Mouse (Mus musculus) bone marrow macrophage, adult 2 months (primary cell): ENCODE results near the gene Trim28. TPM values are rescaled to one million over a fixed set of nuclear protein-coding genes. Genes with fewer than 3 reads are reported as not detected.
"Not testable (repeated sequence)": the region's sequence is repeated elsewhere in the genome, so short reads cannot be mapped to it uniquely, and the experiment has no call there.

Experiments
- H3K27ac ChIP-seq: 2 replicates; pipeline ENCODE4 v1.5.1; 2012; ENCODE audit warnings: low read depth, low read length; ENCODE audit not compliant: insufficient read depth
- H3K4me1 ChIP-seq: 2 replicates; pipeline ENCODE4 v1.6.1; 2012; ENCODE audit warnings: low read length; ENCODE audit not compliant: control insufficient read depth, insufficient read depth
- H3K4me3 ChIP-seq: 2 replicates; pipeline ENCODE4 v1.5.1; 2012; ENCODE audit warnings: mild to moderate bottlenecking, low read length, moderate library complexity; ENCODE audit not compliant: insufficient read depth
- CTCF ChIP-seq: IDR thresholded peaks from 2 replicates; pipeline ENCODE4 v1.5.1; 2012; ENCODE audit warnings: low read depth, mild to moderate bottlenecking, low read length, moderate library complexity
- POLR2A ChIP-seq: IDR thresholded peaks from 2 replicates; pipeline ENCODE4 v1.6.1; 2012; ENCODE audit warnings: mild to moderate bottlenecking, low read depth, low read length, borderline replicate concordance
- polyA plus RNA-seq: library from polyadenylated mRNA; stranded (reverse); fragments of >200 nt; gene quantifications from 2 replicates; pipeline ENCODE4 v1.2.4, GENCODE M21; 2012; ENCODE audit not compliant: missing spikeins, insufficient read depth, insufficient read length

The Trim28 gene
- polyA plus RNA-seq, 1 experiment: 165 TPM

DNA sequence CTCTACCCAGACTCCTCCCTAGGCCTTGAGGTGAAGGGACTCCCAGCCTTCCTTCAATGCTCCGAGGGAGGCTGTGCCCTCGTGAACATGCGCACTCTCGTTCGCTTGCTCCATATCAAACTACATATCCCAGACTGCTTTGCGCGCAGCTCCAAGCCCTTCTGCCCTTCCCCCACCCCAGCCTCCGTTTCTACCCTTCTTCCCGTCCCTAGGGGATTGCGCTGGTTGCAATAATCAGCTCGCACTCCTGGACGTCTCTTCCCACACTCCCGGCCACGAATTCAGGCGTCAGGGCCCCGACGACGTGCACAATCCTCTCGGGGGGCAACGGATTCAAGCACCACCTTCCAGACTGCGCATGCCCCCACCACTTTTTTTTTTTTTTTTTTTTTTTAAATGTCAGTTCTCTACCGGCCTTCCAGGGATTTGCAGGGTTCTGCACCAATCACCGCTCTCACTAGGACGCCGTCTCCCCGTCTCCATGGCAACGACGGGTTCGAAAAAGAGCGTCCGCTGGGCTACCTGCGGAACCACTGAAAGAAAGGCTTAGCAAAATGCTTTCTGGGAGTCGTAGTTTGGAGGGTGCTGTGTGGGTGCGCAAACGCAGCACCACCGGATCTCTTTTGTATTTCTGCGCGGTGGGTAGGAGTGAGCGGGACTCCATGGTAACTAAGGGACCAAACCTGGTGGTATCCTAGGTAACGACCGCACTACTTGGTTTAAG lies 55.5 kb downstream of the Trim28 start, which contains the start of gene Mzf1:
TSS of gene Mzf1 (minus strand) at position 478 of the 724 bp plus-strand sequence.
- Histone ChIP-seq H3K27ac (peak within 1 kb of the TSS; percentile 79), H3K4me1 (peaks cover 5% of the 10 kb centered on the region), H3K4me3 (peak within 1 kb of the TSS; percentile 93)
- TF ChIP-seq CTCF (no peak), POLR2A (no peak)

GRCm38 (mm10) chr7:13056913-13057700 lies 58.2 kb downstream of the Trim28 start:
- Histone ChIP-seq H3K27ac (no peak overlapping the region), H3K4me1 (peaks cover 5% of the 10 kb centered on the region), H3K4me3 (no peak overlapping the region)
- TF ChIP-seq CTCF: no peak
- TF ChIP-seq POLR2A: no peak

DNA sequence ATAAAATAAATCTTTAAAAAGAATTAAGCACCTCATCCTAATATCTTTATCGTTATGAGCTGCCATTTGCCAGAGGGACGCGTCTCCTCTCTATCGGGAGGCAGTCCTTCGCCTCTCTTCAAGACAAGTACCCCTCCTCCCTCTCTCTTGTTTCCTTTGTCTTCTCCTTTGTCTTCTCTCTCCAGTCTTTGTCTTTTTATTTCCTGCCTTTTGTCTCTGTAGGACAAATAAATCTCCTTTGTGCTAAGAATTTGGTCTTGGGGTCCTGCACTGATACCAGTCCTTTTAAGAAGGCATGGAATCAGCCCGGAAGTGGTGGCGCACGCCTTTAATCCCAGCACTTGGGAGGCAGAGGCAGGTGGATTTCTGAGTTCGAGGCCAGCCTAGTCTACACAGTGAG lies 60.6 kb downstream of the Trim28 start:
- no peak overlapping the region for H3K4me3 ChIP-seq
- no peak overlapping the region for H3K27ac ChIP-seq
- no peak for TF ChIP-seq POLR2A
- no peak for TF ChIP-seq CTCF
- no peaks in the 10 kb centered on the region; the same call in 1 of the 2 replicates for H3K4me1 ChIP-seq

- not testable (repeated sequence) for H3K4me1 ChIP-seq, H3K27ac ChIP-seq, H3K4me3 ChIP-seq
These were observed 64.5 kb downstream of the Trim28 start for GRCm38 (mm10) chr7:13063399-13063798.

- no peak overlapping the region for H3K27ac ChIP-seq
- TF ChIP-seq POLR2A (no peak), CTCF (no peak)
- no peak overlapping the region for H3K4me3 ChIP-seq
- H3K4me1 ChIP-seq: no peaks in the 10 kb centered on the region
These were observed 73.4 kb downstream of the Trim28 start for GRCm38 (mm10) chr7:13072293-13072692.

Other genes starting within 250 kb of the Trim28 start
- gene Zscan18, start 195.5 kb upstream of the Trim28 start, polyA plus RNA-seq: 0.32 and 0.44 TPM in 2 replicates
- 9.8 and 10.1 TPM in 2 replicates for gene Zfp329, start 180.3 kb upstream of the Trim28 start, polyA plus RNA-seq
- gene Zfp110, start 164.4 kb upstream of the Trim28 start, polyA plus RNA-seq: 19.9 and 20.4 TPM in 2 replicates
- gene Zfp128, start 117.9 kb upstream of the Trim28 start, polyA plus RNA-seq: 2.8 and 3.4 TPM in 2 replicates
- 6.5 and 6.7 TPM in 2 replicates for gene Zscan22, start 101.3 kb upstream of the Trim28 start, polyA plus RNA-seq
- gene Rps5, start 76.8 kb upstream of the Trim28 start, polyA plus RNA-seq: 1,220 and 1,261 TPM in 2 replicates
- 0.24 TPM in 1 of 2 replicates, not detected in the other for gene Rnf225, start 71.7 kb upstream of the Trim28 start, polyA plus RNA-seq
- 3.8 and 3.9 TPM in 2 replicates for gene Zfp324, start 33.3 kb upstream of the Trim28 start, polyA plus RNA-seq
- gene Zfp446, start 21.3 kb upstream of the Trim28 start, polyA plus RNA-seq: 2.6 and 3.6 TPM in 2 replicates
- not detected in 2 replicates for gene Slc27a5, start 922 bp upstream of the Trim28 start, polyA plus RNA-seq
- gene Zbtb45, start 10.9 kb downstream of the Trim28 start, polyA plus RNA-seq: 15.6 and 17.3 TPM in 2 replicates
- 161 and 167 TPM in 2 replicates for gene Chmp2a, start 35.7 kb downstream of the Trim28 start, polyA plus RNA-seq
- gene Ube2m, start 39.2 kb downstream of the Trim28 start, polyA plus RNA-seq: 171 and 193 TPM in 2 replicates
- gene Mzf1, start 55.6 kb downstream of the Trim28 start, polyA plus RNA-seq: 1.2 and 1.5 TPM in 2 replicates
- gene Vmn1r85, start 96.1 kb downstream of the Trim28 start, polyA plus RNA-seq: not detected in 2 replicates
- gene Vmn1r86, start 120.8 kb downstream of the Trim28 start, polyA plus RNA-seq: 0.57 TPM in 1 of 2 replicates, not detected in the other
- 0.13 TPM in 1 of 2 replicates, not detected in the other for gene Vmn1r87, start 141.0 kb downstream of the Trim28 start, polyA plus RNA-seq
- gene Vmn1r88, start 160.5 kb downstream of the Trim28 start, polyA plus RNA-seq: 0.07 TPM in 1 of 2 replicates, not detected in the other
- not detected in 2 replicates for gene Vmn1r89, start 213.9 kb downstream of the Trim28 start, polyA plus RNA-seq